Mouse (Mus musculus) embryo, embryonic 10.5 days (tissue): ENCODE data around the gene Zfhx3.

ENCODE experiments used
- DNase-seq: peaks from one replicate; pipeline ENCODE4 v3.0.0-alpha.2; 2015; ENCODE audit warnings: low spot score

Zfhx3 gene

GRCm38 (mm10) chr8:108846827-108847226 lies 904.4 kb downstream of the Zfhx3 start:
- no peak for DNase-seq

- no peak for DNase-seq
These were observed 904.9 kb downstream of the Zfhx3 start for GRCm38 (mm10) chr8:108847356-108847755.

GRCm38 (mm10) chr8:108848484-108848883 lies 906.0 kb downstream of the Zfhx3 start:
- DNase-seq = no peak

- DNase-seq = no peak
These were observed 910.6 kb downstream of the Zfhx3 start for GRCm38 (mm10) chr8:108853028-108853427.

- DNase-seq = no peak
These were observed 912.1 kb downstream of the Zfhx3 start for GRCm38 (mm10) chr8:108854444-108855102.

- DNase-seq = no peak
These were observed 916.6 kb downstream of the Zfhx3 start for GRCm38 (mm10) chr8:108859001-108859400.

- DNase-seq = no peak
These were observed 917.5 kb downstream of the Zfhx3 start for GRCm38 (mm10) chr8:108859983-108860382.

- no peak for DNase-seq
These were observed 921.0 kb downstream of the Zfhx3 start for GRCm38 (mm10) chr8:108863440-108863839.

- no peak for DNase-seq
These were observed 924.0 kb downstream of the Zfhx3 start for GRCm38 (mm10) chr8:108866430-108866829.

- DNase-seq = no peak
These were observed 925.2 kb downstream of the Zfhx3 start for GRCm38 (mm10) chr8:108867482-108868258.

GRCm38 (mm10) chr8:108868259-108869090 lies 926.0 kb downstream of the Zfhx3 start:
- DNase-seq = no peak

GRCm38 (mm10) chr8:108869420-108869819 lies 927.0 kb downstream of the Zfhx3 start:
- DNase-seq = no peak

- no peak for DNase-seq
These were observed 927.5 kb downstream of the Zfhx3 start for GRCm38 (mm10) chr8:108869935-108870334.

- DNase-seq = no peak
These were observed 927.9 kb downstream of the Zfhx3 start for GRCm38 (mm10) chr8:108870371-108870770.

- DNase-seq = no peak
These were observed 933.3 kb downstream of the Zfhx3 start for GRCm38 (mm10) chr8:108875722-108876121.

- no peak for DNase-seq
These were observed 937.7 kb downstream of the Zfhx3 start for GRCm38 (mm10) chr8:108880101-108880500.

- no peak for DNase-seq
These were observed 938.9 kb downstream of the Zfhx3 start for GRCm38 (mm10) chr8:108881336-108881735.

- no peak for DNase-seq
These were observed 939.6 kb downstream of the Zfhx3 start for GRCm38 (mm10) chr8:108882073-108882472.

- DNase-seq = no peak
These were observed 940.9 kb downstream of the Zfhx3 start for GRCm38 (mm10) chr8:108883381-108883780.

- no peak for DNase-seq
These were observed 942.5 kb downstream of the Zfhx3 start for GRCm38 (mm10) chr8:108884947-108885346.

GRCm38 (mm10) chr8:108885450-108885849 lies 943.0 kb downstream of the Zfhx3 start:
- no peak for DNase-seq

GRCm38 (mm10) chr8:108885861-108886260 lies 943.4 kb downstream of the Zfhx3 start:
- peak; percentile 53 for DNase-seq
